Comparison of ENCODE assay signal across 20 mouse cellular contexts in the genomic region with DNA sequence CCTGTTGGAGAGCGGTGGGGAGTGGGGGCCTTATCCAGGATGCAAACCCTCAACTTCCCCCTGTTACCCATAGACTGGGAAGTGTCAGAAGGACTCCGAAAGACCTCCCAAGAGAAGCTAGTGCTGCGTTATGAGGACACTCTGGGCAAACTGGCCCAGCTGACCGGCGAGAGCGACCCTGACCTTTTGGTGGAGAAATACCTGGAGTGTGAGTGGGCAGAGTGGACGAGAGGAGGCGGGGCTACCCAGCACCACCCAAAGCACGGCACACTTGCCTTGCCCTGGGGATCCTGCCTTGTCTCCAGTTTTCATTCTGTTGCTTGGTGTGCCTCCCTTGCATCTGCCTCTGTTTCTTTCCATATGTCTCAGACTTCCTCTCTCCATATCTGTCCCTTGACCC. TPM values are rescaled to one million over a fixed set of nuclear protein-coding genes. Genes with fewer than 3 reads are reported as not detected.
DNase-seq lines count a peak whose midpoint lies in the region.
"Had no signal": no experiment of that assay in that cellular context is flagged by ENCODE, and none has a peak within 500 bp of the region (broad histone marks: within the 10 kb centered on the region; RNA-seq: fewer than 3 reads in every experiment).

No protein-coding gene starts in this region.

- intact Hi-C loops in heart, postnatal 10 days (cut with DNase I), result no loop called here

- DNase-seq in adrenal gland, adult 2 months, result peak; percentile 88
- DNase-seq in adrenal gland, postnatal 10 days, result peak; percentile 62
- DNase-seq in adrenal gland, postnatal 36 days, result peak; percentile 87 to 89
- DNase-seq in heart, postnatal 10 days, result no peak
- no peak for DNase-seq in cerebellum, adult 9-11 months
- no peak for DNase-seq in urinary bladder, postnatal 14 days (ENCODE audit: low spot score)
- DNase-seq: cerebellum, adult 11 months; cerebellum, adult 2 months; cerebellum, postnatal 10 days; cerebellum, postnatal 36 days; embryo, embryonic 11 days; gastrocnemius, adult 2 months; gastrocnemius, postnatal 25 days; heart, adult 18-20 months; kidney, adult 2 months had no signal

RNA-seq across cellular contexts. Expression of a gene that starts 18.1 kb away (rescaled TPM):
- 10 to 100 TPM; 13.3 to 68.3 TPM for total RNA-seq in adrenal gland, adult 2 months (2021)
- polyA plus RNA-seq in adrenal gland, adult 2 months (2012; rRNA removed), result 19.2 and 23.9 TPM in 2 replicates
- total RNA-seq in adrenal gland, postnatal 10 days (2021), result 1 to 10 TPM; 6.1 to 7.2 TPM
- total RNA-seq in adrenal gland, postnatal 36 days (2021), result 10 to 100 TPM; 31.8 to 38.9 TPM
- total RNA-seq in heart, postnatal 10 days (2021), result 1 to 10 TPM in 1 of 2 experiments, under 1 TPM in 1; 0.96 to 2.0 TPM

RNA-seq across cellular contexts. Expression of a gene that starts 20.8 kb away (rescaled TPM):
- total RNA-seq in adrenal gland, adult 2 months (2021), result 100 to 1,000 TPM; 327 to 620 TPM
- 855 and 1,123 TPM in 2 replicates for polyA plus RNA-seq in adrenal gland, adult 2 months (2012; rRNA removed)
- 100 to 1,000 TPM; 156 to 158 TPM for total RNA-seq in adrenal gland, postnatal 10 days (2021)
- total RNA-seq in adrenal gland, postnatal 36 days (2021), result 100 to 1,000 TPM; 264 to 580 TPM
- total RNA-seq in heart, postnatal 10 days (2021), result 10 to 100 TPM; 37.0 to 44.5 TPM

RNA-seq across cellular contexts. Expression of a gene that starts 45.2 kb away (rescaled TPM):
- 10 to 100 TPM; 60.8 to 65.3 TPM for total RNA-seq in adrenal gland, adult 2 months (2021)
- polyA plus RNA-seq in adrenal gland, adult 2 months (2012; rRNA removed), result 173 and 207 TPM in 2 replicates
- 10 to 100 TPM; 85.8 to 88.1 TPM for total RNA-seq in adrenal gland, postnatal 10 days (2021)
- total RNA-seq in adrenal gland, postnatal 36 days (2021), result 10 to 100 TPM; 55.1 to 66.5 TPM
- total RNA-seq in heart, postnatal 10 days (2021), result 10 to 100 TPM; 56.8 to 58.7 TPM

RNA-seq across cellular contexts. Expression of a gene that starts 45.5 kb away (rescaled TPM):
- total RNA-seq in adrenal gland, adult 2 months (2021), result not detected
- polyA plus RNA-seq in adrenal gland, adult 2 months (2012; rRNA removed), result 0.90 and 0.98 TPM in 2 replicates
- under 1 TPM in 1 of 2 experiments, not detected in 1; 0.30 TPM for total RNA-seq in adrenal gland, postnatal 10 days (2021)
- total RNA-seq in adrenal gland, postnatal 36 days (2021), result under 1 TPM in 1 of 2 experiments, not detected in 1; 0.36 TPM
- total RNA-seq in heart, postnatal 10 days (2021), result under 1 TPM in 1 of 2 experiments, not detected in 1; 0.37 TPM
- total RNA-seq: gastrocnemius, adult 2 months; gastrocnemius, postnatal 25 days; heart, adult 18-20 months; heart, postnatal 25 days; hematopoietic stem cell, adult 5-6 weeks had no signal
- polyA plus RNA-seq: CD4-positive, CD25-positive, alpha-beta regulatory T cell, adult 4 months; cerebellum, adult 2 months; forebrain, embryonic 16.5 days; hindbrain, embryonic 15.5 days had no signal

Comparison
In these comparisons a context has a peak if more than half of its experiments do, and no peak if none do; other contexts are left out.
1. DNase-seq: peak in adrenal gland, adult 2 months (single experiment), adrenal gland, postnatal 10 days (single experiment) and adrenal gland, postnatal 36 days (2 of 2); none in heart, postnatal 10 days (0 of 2), cerebellum, adult 9-11 months (single experiment) and urinary bladder, postnatal 14 days (single experiment).